Mouse (Mus musculus) erythroblast, adult 5-6 weeks (primary cell): ENCODE results near the gene Gpc4. TPM values are rescaled to one million over a fixed set of nuclear protein-coding genes. Genes with fewer than 3 reads are reported as not detected.
A peak's percentile ranks its signal among the peaks of the same experiment; 100 is the strongest.

Source experiments
- ATAC-seq: replicated peaks from 2 replicates; pipeline ENCODE4 v1.8.0; 2016; ENCODE audit warnings: moderate number of reproducible peaks, mild to moderate bottlenecking, moderate TSS enrichment, inconsistent platforms; ENCODE audit not compliant: poor library complexity, low FRiP score, severe bottlenecking
- total RNA-seq, 2 experiments: library from RNA; stranded (forward) in 1 of 2; stranded (reverse) in 1 of 2; fragments of 150-400 nt in 1 of 2; fragments of 200-764, 138-1000 nt in 1 of 2; gene quantifications; 2 replicates each; pipeline versions ENCODE4 v1.2.3 to v1.2.4; 2015 to 2017; ENCODE audit warnings: low replicate concordance in 2 of 2

Gene Gpc4
- total RNA-seq (2015; ENCODE audit: low replicate concordance) (6.1 and 8.8 TPM in 2 replicates), total RNA-seq (2017; ENCODE audit: low replicate concordance) (3.0 and 4.2 TPM in 2 replicates)

GRCm38 (mm10) chrX:52164738-52165554 is at the start of gene Gpc4:
Gpc4 (minus strand) TSS chrX:52165252.
- ATAC-seq: peak; percentile 78

- ATAC-seq: no peak
Measured at GRCm38 (mm10) chrX:52212846-52213245, 47.8 kb upstream of the Gpc4 start.

- no peak for ATAC-seq
Measured at GRCm38 (mm10) chrX:52199836-52200235, 34.8 kb upstream of the Gpc4 start.

- no peak for ATAC-seq
Measured at GRCm38 (mm10) chrX:52193311-52193968, 28.4 kb upstream of the Gpc4 start.

GRCm38 (mm10) chrX:52189094-52189493 is 24.0 kb upstream of the Gpc4 start:
- no peak for ATAC-seq

- no peak for ATAC-seq
Measured at GRCm38 (mm10) chrX:52183551-52184442, 18.7 kb upstream of the Gpc4 start.

- no peak for ATAC-seq
Measured at GRCm38 (mm10) chrX:52181401-52181800, 16.3 kb upstream of the Gpc4 start.

GRCm38 (mm10) chrX:52177067-52177466 is 12.0 kb upstream of the Gpc4 start:
- ATAC-seq: no peak

GRCm38 (mm10) chrX:52167519-52168244 is 2.6 kb upstream of the Gpc4 start:
- no peak for ATAC-seq

GRCm38 (mm10) chrX:52165555-52165938 is 495 bp upstream of the Gpc4 start:
- ATAC-seq: no peak

GRCm38 (mm10) chrX:52164134-52164737 is 816 bp downstream of the Gpc4 start:
- 0 out of 2 replicates have a peak, but pooled peaks have one; percentile 29 for ATAC-seq

- ATAC-seq: no peak
Measured at GRCm38 (mm10) chrX:52163418-52164133, 1.5 kb downstream of the Gpc4 start.

- ATAC-seq: no peak
Measured at GRCm38 (mm10) chrX:52162756-52163155, 2.3 kb downstream of the Gpc4 start.

- no peak for ATAC-seq
Measured at GRCm38 (mm10) chrX:52162206-52162605, 2.8 kb downstream of the Gpc4 start.

GRCm38 (mm10) chrX:52159621-52160020 is 5.4 kb downstream of the Gpc4 start:
- ATAC-seq: no peak

GRCm38 (mm10) chrX:52155408-52155953 is 9.6 kb downstream of the Gpc4 start:
- no peak for ATAC-seq

GRCm38 (mm10) chrX:52154821-52155220 is 10.2 kb downstream of the Gpc4 start:
- ATAC-seq: no peak

GRCm38 (mm10) chrX:52153451-52153850 is 11.6 kb downstream of the Gpc4 start:
- no peak for ATAC-seq
